Mouse (Mus musculus): ENCODE results near the gene Cfap300. TPM values are rescaled to one million over a fixed set of nuclear protein-coding genes. Genes with fewer than 3 reads are reported as not detected.

Cfap300 gene
- polyA plus RNA-seq (2015; fragmentation: Nextera tagmentation; extraction: Ambion mirVana), result 7.7 and 9.5 TPM in 2 replicates

GRCm38 (mm10) chr9:8042338-8043043 lies at the start of gene Cfap300:
Cfap300 (minus strand) TSS chr9:8042823.

GRCm38 (mm10) chr9:8004370-8004991 lies 38.1 kb downstream of the Cfap300 start, which contains the start of gene Yap1:
Yap1 (minus strand) TSS chr9:8004596.

Other genes starting within 250 kb of the Cfap300 start
- 31.8 and 46.1 TPM in 2 replicates for gene Birc2, start 205.8 kb downstream of the Cfap300 start, polyA plus RNA-seq (2015; fragmentation: Nextera tagmentation; extraction: Ambion mirVana)
- 9.1 and 16.0 TPM in 2 replicates for gene Birc3, start 169.6 kb downstream of the Cfap300 start, polyA plus RNA-seq (2015; fragmentation: Nextera tagmentation; extraction: Ambion mirVana)
- gene Yap1, start 38.2 kb downstream of the Cfap300 start, polyA plus RNA-seq (2015; fragmentation: Nextera tagmentation; extraction: Ambion mirVana), result 15.5 and 20.6 TPM in 2 replicates
- gene Cep126, start 91.5 kb upstream of the Cfap300 start, polyA plus RNA-seq (2015; fragmentation: Nextera tagmentation; extraction: Ambion mirVana), result 1.4 and 3.2 TPM in 2 replicates

All from adrenal gland, postnatal 0 days (tissue).